Mouse (Mus musculus) ES-Bruce4 (cell line): ENCODE measurements around the gene Zcrb1.

ENCODE experiments used
- CTCF ChIP-seq: IDR thresholded peaks from one replicate; pipeline ENCODE4 v1.8.1; 2011; ENCODE audit warnings: low read depth, low read length
- EP300 ChIP-seq: IDR thresholded peaks from 2 replicates; pipeline ENCODE4 v1.6.1; 2011; ENCODE audit warnings: low read depth, low read length; ENCODE audit not compliant: insufficient read depth
- POLR2A ChIP-seq: IDR thresholded peaks from one replicate; pipeline ENCODE4 v1.8.1; 2011; ENCODE audit warnings: low read length; ENCODE audit not compliant: insufficient read depth

DNA sequence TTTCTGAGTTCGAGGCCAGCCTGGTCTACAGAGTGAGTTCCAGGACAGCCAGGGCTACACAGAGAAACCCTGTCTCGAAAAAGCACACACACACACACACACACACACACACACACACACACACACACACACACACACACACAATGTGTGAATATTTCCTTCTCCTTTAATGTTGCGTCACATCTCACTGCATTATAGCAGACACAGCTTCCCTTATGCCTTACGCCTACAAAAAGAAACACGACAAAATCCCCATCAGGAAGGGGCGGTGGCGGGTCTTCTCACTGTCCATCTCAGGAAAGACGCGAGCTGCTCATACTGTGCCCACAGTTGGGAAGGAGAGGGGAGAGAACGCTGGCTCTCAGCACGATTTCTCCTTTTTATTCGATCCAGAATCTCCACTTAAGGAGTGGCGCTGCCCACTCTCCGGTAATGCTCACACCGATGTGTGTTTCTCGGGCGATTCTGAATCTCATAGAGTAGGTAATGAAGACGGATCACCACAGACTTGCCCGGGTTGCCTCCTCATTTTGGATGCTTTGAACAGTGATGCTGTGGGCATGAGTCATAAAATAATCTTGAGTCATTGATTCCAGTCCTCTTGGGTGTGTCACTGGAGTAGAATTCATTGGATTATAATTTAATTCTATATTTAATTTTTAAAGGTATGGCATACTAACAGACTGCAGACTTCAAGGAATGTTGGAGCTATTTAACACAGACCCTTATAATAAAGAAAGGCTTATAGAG, 39.6 kb downstream of the Zcrb1 start:
- TF ChIP-seq CTCF (no peak), POLR2A (no peak), EP300 (no peak)
